Mouse (Mus musculus) central nervous system, embryonic 18 days (tissue): ENCODE measurements around the gene Cnksr3. TPM values are rescaled to one million over a fixed set of nuclear protein-coding genes. Genes with fewer than 3 reads are reported as not detected.

Source experiments
- polyA plus RNA-seq: library from polyadenylated mRNA; depleted of rRNA; stranded (reverse); fragments of >200 nt; gene quantifications from 2 replicates; pipeline ENCODE4 v1.2.3, GENCODE M21; 2012; rRNA removed

Gene Cnksr3
- polyA plus RNA-seq: 2.2 and 2.9 TPM in 2 replicates

GRCm38 (mm10) chr10:7211696-7212482 lies at the start of gene Cnksr3:
Gene Cnksr3 (minus strand): TSS chr10:7212237.

Other genes with a start within 250 kb of the Cnksr3 start
- 3.6 and 4.0 TPM in 2 replicates for gene Ipcef1, start 159.8 kb downstream of the Cnksr3 start, polyA plus RNA-seq